Mouse (Mus musculus): Measurements from ENCODE around the gene Krt90.

Krt90 gene

DNA sequence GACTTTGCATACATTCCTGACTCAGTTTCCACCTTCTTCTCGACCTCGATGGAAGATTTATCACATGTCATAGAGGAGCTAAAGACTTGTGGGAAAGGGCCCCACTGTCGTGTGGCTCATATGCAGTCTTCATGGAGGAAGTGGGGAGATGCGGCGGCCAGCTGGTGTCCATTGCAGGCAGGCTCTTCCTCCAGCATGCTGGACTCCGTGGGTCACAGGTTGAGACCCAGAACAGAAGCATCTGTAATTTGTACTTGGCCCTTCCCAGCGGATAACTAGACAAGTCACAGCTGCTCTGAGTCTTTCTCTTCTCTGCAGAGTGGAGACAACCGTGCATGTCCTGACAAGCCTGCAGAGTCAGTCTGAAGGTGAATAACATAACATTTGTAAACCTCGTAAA, 54.5 kb downstream of the Krt90 start:
- no peak for DNase-seq

GRCm38 (mm10) chr15:101506896-101507758, 55.6 kb downstream of the Krt90 start:
- DNase-seq: no peak

All from cerebellum, postnatal 36 days (tissue).